Mouse (Mus musculus) spleen, postnatal 36 days (tissue): ENCODE results near the gene Tmem110.

Experiments
- DNase-seq, 2 experiments: peaks; one replicate each; pipeline ENCODE4 v3.0.0; 2022; ENCODE audit warnings: low spot score in 2 of 2, mixed read lengths in 1 of 2

Tmem110 gene

DNA sequence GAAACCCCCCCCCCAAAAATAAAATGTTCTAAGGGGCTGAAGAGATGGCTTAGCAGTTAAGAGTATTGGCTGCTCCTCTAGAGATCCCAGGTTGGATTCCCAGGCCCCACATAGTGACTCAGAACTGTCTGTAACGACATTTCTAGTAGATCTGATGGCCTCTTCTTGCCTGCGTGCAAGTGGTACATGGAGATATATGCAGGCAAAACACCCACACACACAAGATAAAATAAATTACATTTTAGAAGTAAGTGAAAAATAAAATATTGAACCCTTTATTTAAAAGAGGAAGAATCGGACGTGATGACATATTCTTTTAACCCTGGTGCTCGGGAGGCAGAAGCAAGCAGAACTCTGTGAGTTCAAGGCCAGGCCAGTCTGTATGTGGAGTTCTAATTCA is 77.2 kb downstream of the Tmem110 start:
- no peak for DNase-seq

DNA sequence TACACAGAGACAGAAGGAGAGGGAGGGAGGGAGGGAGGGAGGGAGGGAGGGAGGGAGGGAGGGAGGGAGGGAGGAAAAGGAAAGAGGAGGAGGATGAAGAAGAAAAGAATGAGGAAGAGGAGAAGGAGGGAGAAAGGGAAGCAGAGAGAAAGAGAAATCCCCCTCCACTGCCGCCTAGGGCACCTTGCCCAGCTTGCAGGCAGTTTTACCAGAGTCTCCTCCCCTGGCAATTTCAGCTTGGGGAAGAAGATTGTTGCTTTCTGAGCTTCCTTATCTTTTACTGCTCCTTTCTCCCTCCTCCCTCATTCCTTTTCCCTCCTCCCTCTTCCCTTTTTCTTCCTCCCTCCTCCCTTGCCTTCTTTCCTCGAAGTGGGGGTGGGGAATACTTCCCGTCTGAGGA is 77.6 kb downstream of the Tmem110 start:
- DNase-seq = no peak

DNA sequence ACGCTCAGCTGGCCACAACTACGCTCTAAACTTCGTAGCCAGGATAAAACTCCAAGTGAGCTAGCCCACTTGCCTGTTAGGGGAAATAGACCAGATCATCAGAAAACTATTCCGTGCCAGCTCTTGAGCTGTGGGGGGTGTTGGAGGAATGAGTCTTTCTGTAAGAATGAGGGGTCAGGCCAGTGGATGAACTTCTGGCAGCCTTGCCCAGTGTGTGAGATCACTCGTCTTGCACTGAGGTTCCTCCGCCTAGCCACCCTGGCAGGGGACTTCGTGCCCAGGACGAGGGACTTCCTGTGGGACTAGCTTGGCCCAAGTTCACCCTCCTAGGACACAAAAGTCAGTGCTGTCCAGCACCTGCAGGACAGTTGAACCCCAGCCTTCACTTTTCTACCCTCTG is 78.9 kb downstream of the Tmem110 start:
- DNase-seq = no peak

DNA sequence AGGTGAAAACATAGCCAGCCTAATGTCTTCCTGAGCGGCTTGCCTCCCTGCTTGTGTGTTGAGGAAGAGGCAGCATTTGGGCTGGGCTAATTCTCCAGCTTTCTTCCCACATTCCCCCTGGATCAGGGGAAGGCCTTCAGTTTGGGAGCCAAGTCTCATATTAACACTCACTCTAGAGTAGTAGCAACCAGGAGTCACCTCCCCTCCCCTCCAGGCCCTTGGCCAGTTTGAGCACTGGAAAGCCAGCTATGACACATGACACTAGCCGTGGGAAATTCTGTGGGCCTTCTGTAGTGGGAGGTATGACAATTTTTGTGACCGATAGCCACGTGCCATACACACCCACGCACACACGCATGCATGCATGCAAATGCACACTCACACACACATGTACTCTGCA is 80.6 kb downstream of the Tmem110 start:
- DNase-seq = no peak

DNA sequence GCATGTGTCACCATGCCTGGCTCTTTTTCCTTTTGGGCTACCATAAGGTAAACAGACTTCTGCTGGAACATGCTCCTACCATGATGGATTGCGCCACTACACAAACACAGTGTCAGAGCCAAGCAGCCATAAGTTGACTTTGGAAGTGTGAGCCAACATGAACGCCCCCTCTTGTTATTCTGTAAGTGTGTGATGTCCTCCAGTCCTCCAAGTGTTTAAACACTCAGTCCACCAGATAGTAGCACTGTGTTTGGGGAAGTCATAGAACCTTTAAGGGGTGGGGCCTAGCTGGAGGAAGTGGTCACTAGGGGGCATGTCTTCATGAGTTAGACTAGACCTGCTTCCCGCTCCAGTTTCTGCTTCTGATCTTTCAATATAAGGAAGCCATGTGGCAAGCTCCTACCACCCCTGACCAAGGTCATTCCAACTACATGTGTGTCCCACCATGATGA is 82.5 kb downstream of the Tmem110 start:
- DNase-seq = peak; percentile 52 to 57

DNA sequence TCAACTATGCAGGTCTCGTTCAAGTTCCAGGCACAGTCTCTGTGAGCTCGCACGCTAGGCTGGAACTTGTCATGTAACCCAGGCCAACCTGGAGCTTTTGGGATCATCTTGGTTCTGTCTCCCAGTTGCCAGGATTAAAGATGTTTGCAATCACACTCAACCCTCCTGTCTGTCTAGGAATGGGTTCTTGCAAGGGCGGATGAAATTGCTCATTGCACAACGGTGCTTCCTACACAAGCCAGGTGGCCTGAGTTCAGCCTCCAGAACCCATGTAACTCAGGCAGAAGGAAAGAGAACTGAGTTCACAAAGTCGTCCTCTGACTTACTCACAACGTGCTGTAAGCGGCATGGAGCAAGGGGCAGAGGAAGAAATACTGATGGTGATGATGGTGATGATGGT is 85.8 kb downstream of the Tmem110 start:
- DNase-seq = no peak

DNA sequence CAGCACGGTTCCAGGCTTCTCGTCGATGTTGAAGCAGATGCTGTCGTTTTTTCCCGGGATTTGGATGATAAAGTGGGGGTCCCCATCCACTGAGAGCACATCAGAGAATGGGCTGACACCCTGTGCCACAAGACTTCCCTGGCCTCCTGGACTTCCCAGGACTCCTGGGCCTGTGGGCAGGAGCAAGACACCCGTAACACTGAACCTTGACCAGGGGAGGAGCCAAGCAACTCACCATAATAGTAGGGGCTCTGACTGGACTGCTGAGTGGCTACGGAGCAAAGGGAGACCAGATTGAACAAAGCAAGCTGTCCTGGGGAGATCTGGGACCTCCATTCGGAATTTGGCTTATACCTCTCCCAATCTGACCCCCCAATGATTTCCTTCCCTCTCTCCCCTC is 87.3 kb downstream of the Tmem110 start:
- no peak for DNase-seq

DNA sequence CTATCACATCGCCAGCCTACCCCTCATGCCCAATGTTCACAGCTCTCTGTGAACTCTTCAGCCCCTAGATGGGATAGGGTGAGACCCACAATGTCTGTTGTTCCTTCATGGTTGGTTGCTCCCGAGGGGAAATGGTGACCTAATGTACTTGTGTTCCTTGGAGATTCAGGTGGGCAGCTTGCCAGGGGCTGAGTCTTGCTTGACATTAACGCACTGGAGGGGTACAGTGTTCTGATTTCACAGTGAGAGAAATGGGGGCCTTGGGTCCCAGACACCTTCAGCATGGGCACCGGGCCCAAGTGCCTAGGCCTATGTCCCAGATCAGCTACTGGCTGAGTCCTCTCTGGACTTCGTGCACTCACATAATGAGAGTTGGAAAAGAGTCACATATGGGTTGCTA is 88.0 kb downstream of the Tmem110 start:
- DNase-seq = no peak

DNA sequence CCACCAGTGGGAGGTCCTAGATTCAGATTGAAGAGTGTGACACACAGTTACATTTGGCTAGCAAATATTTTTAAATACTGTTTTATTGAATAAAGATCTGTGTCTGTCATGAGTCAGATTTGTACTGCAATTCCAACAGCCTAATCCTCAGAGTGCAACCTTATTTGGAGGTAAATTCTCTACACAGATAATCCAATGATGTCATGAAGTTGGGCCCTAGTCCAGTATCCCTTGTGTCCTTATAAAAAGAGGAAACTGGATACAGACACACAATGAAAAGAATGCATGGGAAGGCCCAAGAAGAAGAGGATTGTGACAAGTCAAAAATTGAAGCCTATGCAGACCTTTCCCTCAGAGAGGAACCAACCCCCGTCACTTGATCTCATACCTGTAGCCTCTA is 91.1 kb downstream of the Tmem110 start:
- no peak for DNase-seq

DNA sequence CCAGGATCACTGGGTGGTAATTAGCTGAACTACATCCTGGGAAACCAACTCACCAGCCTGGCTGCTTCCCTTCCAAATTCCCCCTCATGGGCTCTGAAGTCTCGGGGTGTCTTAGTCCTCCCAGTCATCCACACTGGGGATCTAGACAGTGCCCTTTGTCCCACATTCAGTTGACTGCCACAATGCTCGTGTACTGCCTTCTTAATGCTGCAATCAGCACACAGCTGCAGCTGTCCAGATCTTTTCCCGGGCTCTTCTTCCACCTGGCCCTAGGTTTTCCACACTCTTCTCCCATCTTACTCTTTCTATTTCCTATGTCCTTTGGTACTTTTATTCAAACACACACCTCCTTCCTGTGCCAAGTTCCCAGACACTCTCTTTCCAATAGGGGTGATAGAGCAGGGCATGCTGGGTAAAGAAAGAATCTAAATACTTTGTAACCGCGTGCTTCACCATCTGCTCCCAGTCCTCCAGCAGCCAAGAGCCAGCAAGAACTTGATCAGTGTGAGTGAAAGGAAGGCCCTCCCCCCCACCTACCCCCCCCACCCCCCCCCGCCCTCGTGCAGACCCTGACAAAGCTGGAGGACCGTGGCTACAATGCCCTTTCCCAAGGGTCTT is 96.8 kb downstream of the Tmem110 start:
- no peak for DNase-seq

DNA sequence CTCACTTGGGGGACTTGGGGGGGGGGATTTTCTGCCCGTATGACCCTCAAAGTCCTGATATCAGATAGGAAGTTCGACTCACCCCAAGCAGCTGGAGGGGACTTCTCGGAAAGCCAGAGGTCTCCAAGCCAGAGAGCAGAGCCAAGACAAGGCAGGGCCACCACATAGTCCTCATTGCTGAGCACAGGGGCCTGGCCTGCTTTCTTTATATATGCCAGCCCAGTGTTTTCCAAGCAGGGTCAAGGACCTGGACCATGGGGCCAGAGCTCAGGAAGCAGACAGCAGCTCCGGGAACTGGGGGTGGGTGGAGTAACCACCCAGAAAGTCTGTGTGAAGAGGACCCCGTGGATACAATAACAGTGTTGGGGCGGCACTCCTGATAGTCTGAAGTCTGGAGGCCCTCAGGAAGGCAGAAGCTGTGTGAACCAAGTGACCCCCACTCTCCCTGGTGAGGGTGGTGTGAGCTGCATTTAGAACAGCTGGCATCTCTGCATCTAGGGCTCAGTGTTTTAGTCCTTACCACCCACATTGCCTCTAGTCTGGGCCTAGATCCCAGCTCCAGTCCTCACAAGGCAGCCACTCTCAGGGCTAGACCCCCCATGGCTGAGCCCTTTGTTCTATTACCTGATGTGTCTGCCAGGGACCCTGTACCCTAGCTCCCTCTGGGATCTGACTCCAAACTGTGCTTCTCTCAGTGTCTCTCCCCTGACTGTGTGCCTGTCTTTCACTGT is 98.2 kb downstream of the Tmem110 start, which contains the start of gene Itih3:
Itih3 (minus strand) TSS at position 386 of the 731 bp plus-strand sequence.
- no peak for DNase-seq

DNA sequence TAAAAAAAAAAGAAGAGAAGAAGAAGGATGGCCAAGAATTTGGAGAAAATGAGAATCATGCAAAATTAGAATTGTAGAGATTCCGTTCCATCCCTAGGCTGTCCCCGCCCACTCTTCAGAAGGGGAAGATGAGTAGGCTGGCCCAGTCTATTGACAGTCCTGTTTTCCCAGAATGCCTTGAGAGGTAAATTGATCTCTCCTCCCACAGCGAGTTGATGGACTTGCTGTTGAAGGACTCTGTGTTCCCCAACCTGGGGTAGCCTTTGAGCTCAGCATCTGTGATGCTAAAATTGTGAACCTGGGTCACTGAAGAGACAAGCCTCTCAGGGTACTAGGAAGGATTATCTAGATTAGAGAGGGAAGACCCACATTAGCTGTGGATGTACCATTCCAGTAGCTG is 100.1 kb downstream of the Tmem110 start:
- DNase-seq = no peak
